Mouse (Mus musculus) neural tube, embryonic 15.5 days (tissue): ENCODE results near the gene Bsn. TPM values are rescaled to one million over a fixed set of nuclear protein-coding genes. Genes with fewer than 3 reads are reported as not detected.

Experiments
- ATAC-seq: fragments of 200-750 bp; cut with Nextera tagmentation; 2 replicates; pipeline ENCODE4 v1.8.0; 2017; ENCODE audit warnings: mild to moderate bottlenecking, moderate TSS enrichment, moderate library complexity; ENCODE audit not compliant: low FRiP score
- H3K27ac ChIP-seq: fragments of 300-500 bp; sonication (generic); replicated peaks from 2 replicates; pipeline ENCODE4 v1.5.1; 2015; ENCODE audit warnings: mild to moderate bottlenecking, inconsistent platforms
- H3K27me3 ChIP-seq: fragments of 300-500 bp; sonication (generic); replicated peaks from 2 replicates; pipeline ENCODE4 v1.6.1; 2015; ENCODE audit warnings: inconsistent platforms
- H3K36me3 ChIP-seq: fragments of 300-500 bp; sonication (generic); 2 replicates; pipeline ENCODE4 v1.6.1; 2015; ENCODE audit warnings: inconsistent platforms
- H3K4me1 ChIP-seq: fragments of 300-500 bp; sonication (generic); 2 replicates; pipeline ENCODE4 v1.6.1; 2015; ENCODE audit warnings: inconsistent platforms
- H3K4me2 ChIP-seq: fragments of 300-500 bp; sonication (generic); 2 replicates; pipeline ENCODE4 v1.6.1; 2015; ENCODE audit warnings: inconsistent platforms, mild to moderate bottlenecking, moderate library complexity
- H3K4me3 ChIP-seq: fragments of 300-500 bp; sonication (generic); replicated peaks from 2 replicates; pipeline ENCODE4 v1.5.1; 2015; ENCODE audit warnings: mild to moderate bottlenecking, inconsistent platforms
- H3K9ac ChIP-seq: fragments of 300-500 bp; sonication (generic); replicated peaks from 2 replicates; pipeline ENCODE4 v1.6.1; 2015; ENCODE audit warnings: mild to moderate bottlenecking, inconsistent platforms
- H3K9me3 ChIP-seq: fragments of 300-500 bp; sonication (generic); replicated peaks from 2 replicates; pipeline ENCODE4 v1.6.1; 2016; ENCODE audit warnings: inconsistent platforms
- WGBS: fragments of 180-500 bp; shearing (Covaris S2); methylation state at CpG from one replicate; pipeline ENCODE4 v1.1.7; 2015; ENCODE audit warnings: mixed read lengths; 5-methylcytosine and 5-hydroxymethylcytosine counted together
- microRNA-seq: library from miRNA; unstranded; fragments of <30 nt; microRNA quantifications from one replicate; pipeline ENCODE4, GENCODE M21; 2017
- polyA plus RNA-seq: library from polyadenylated mRNA; unstranded; fragments of >200 nt; fragmentation: Nextera tagmentation; extraction: Ambion mirVana; gene quantifications from 2 replicates; pipeline ENCODE4 v1.2.1, GENCODE M21; 2015

Gene Bsn
- polyA plus RNA-seq, 1 experiment from 2014 or later: 9.7 TPM

DNA sequence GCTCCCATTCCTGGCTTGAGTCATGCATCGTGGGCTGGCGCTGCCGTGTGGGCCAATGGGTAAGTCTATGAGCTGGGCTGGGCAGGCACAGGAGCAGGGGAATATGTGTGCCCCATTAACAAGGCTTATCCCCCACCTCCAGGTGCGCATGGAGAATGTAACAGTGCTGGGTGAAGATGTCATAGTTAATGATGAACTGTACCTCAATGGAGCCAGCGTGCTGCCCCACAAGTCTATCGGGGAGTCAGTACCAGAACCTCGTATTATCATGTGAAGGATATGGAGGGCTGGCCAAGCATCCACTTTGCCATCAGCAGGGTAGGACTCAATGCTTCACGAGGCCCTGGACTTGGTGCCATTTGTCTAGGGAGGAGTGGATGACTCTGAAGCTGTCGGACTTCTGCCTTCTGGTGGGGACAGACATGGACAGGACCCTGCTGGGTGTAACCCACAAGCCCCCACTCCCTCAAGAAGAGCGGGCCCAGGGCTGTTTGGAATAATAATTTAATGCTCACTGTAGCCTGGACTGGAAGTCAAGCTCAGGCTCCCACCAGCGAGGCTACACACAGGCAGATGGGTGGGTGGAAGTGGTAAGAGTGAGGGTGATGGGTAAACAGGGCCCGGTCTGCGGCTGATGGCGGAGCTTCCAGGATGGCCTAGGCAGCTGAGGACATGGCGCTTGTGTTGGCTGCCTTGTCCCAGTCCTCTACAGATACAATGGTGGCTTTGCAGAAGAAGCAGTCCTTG is 138.8 kb downstream of the Bsn start:
- no peak overlapping the region for H3K4me3 ChIP-seq
- H3K4me2 ChIP-seq: no peak overlapping the region
- H3K36me3 ChIP-seq: peaks cover 55% of the 10 kb centered on the region
- no peaks in the 10 kb centered on the region for H3K27me3 ChIP-seq
- no peak for ATAC-seq
- H3K27ac ChIP-seq: no peak overlapping the region
- no peaks in the 10 kb centered on the region for H3K9me3 ChIP-seq
- WGBS: 96% methylated on average over 15 of the region's 15 CpGs
- H3K4me1 ChIP-seq: peaks cover 40% of the 10 kb centered on the region
- H3K9ac ChIP-seq: no peak overlapping the region

DNA sequence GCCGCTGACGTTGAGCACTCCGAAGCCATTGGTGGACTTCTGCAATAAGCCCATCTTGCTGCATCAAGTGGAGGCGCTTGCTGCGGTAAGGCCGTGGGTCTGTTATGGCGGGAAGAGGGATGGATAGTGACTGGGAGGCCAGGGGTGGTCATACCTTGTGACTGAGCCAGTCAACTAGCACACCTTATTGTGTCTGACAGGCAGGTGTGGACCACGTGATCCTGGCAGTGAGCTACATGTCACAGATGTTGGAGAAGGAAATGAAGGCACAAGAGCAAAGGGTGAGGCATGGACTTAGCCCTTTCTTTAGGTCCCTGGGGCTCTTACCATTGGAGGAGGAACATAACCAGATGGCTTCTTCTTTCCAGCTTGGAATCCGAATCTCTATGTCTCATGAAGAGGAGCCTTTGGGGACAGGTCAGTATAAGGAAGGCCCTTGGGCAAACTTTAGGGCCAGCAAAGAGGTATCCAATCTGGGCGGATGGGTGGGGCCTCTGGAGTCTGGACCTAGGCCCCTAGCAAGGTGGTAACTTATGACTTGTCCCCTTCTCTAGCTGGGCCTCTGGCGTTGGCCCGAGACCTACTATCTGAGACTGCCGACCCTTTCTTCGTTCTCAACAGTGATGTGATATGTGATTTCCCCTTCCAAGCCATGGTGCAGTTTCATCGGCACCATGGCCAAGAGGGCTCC is 140.5 kb downstream of the Bsn start:
- peak overlapping the region; percentile 96 for H3K4me2 ChIP-seq
- 40% methylated on average over 15 of the region's 15 CpGs for WGBS
- peak overlapping the region; percentile 80 for H3K27ac ChIP-seq
- H3K4me3 ChIP-seq: peak overlapping the region; percentile 76
- no peaks in the 10 kb centered on the region for H3K9me3 ChIP-seq
- ATAC-seq: peak; percentile 7
- H3K4me1 ChIP-seq: peaks cover 40% of the 10 kb centered on the region
- peaks cover 56% of the 10 kb centered on the region for H3K36me3 ChIP-seq
- no peaks in the 10 kb centered on the region for H3K27me3 ChIP-seq
- H3K9ac ChIP-seq: peak overlapping the region; percentile 69

DNA sequence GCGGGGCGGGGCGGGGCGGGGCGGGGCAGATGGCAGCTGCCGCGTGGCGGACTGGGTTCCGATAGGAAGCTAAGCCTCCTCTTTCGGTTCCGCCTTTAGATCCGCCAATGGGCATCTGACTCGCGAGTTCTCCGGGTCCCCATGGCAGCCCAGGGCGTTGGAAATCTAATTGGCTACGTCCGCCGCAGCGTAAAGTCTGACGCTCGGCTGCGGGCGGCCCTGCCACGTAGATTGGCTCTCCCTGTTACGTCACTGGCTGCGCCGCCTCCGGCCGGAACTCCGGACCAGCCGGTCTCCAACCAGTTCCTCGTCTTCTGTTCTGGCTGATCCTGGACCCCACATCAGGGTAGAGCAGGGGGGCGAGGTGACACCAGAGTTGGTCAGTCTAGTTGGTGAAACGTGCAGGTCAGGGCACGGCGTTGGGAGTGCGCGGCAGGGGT is 141.1 kb downstream of the Bsn start, which contains the start of gene Gmppb:
Gene Gmppb, plus strand, starts transcription at position 227 of the 440 bp plus-strand sequence.
- H3K27me3 ChIP-seq: no peaks in the 10 kb centered on the region
- peaks cover 52% of the 10 kb centered on the region for H3K36me3 ChIP-seq

GRCm38 (mm10) chr9:108048566-108048955 is 141.6 kb downstream of the Bsn start:
- H3K4me1 ChIP-seq: peaks cover 40% of the 10 kb centered on the region
- peak; percentile 29 for ATAC-seq
- peak overlapping the region; percentile 80 for H3K27ac ChIP-seq
- H3K9ac ChIP-seq: peak overlapping the region; percentile 49
- no peaks in the 10 kb centered on the region for H3K27me3 ChIP-seq
- peaks cover 48% of the 10 kb centered on the region for H3K36me3 ChIP-seq
- H3K9me3 ChIP-seq: no peaks in the 10 kb centered on the region
- under 1% methylated on average over 19 of the region's 19 CpGs for WGBS
- H3K4me2 ChIP-seq: peak overlapping the region; percentile 96
- peak overlapping the region; percentile 76 for H3K4me3 ChIP-seq

More for the DNA sequence above, 141.1 kb downstream of the Bsn start, which contains the start of gene Gmppb:
- Histone ChIP-seq H3K9me3 (no peaks in the 10 kb centered on the region), H3K4me2 (peak within 1 kb of the TSS; percentile 96), H3K4me3 (peak within 1 kb of the TSS; percentile 76), H3K27ac (peak within 1 kb of the TSS; percentile 80), H3K9ac (peak within 1 kb of the TSS; percentile 69), H3K4me1 (peaks cover 40% of the 10 kb centered on the region)
- under 1% methylated on average over 37 of the region's 39 CpGs for WGBS
- peak; percentile 94 for ATAC-seq

GRCm38 (mm10) chr9:108047601-108048565 is 142.3 kb downstream of the Bsn start:
- Histone ChIP-seq H3K27me3 (no peaks in the 10 kb centered on the region), H3K9me3 (no peaks in the 10 kb centered on the region), H3K9ac (peak overlapping the region; percentile 49), H3K36me3 (peaks cover 53% of the 10 kb centered on the region), H3K4me2 (peak overlapping the region; percentile 96), H3K4me1 (peaks cover 34% of the 10 kb centered on the region), H3K4me3 (peak overlapping the region; percentile 76), H3K27ac (peak overlapping the region; percentile 80)
- 50% methylated on average over 17 of the region's 17 CpGs for WGBS
- ATAC-seq: no peak

- Histone ChIP-seq H3K4me3 (no peak overlapping the region), H3K9me3 (no peaks in the 10 kb centered on the region), H3K27ac (no peak overlapping the region), H3K36me3 (peaks cover 64% of the 10 kb centered on the region), H3K4me2 (no peak overlapping the region), H3K9ac (no peak overlapping the region), H3K27me3 (no peaks in the 10 kb centered on the region), H3K4me1 (peaks cover 25% of the 10 kb centered on the region)
- WGBS: 95% methylated on average over 4 of the region's 4 CpGs
- ATAC-seq: no peak
Measured at GRCm38 (mm10) chr9:108046582-108046981, 143.6 kb downstream of the Bsn start.

Small RNA genes lying within 50 kb of the gene (microRNA-seq; reads per million reads assigned to microRNA genes)
- gene Gm47303 (not detected), gene Mir7088 (not detected)

Other genes starting within 250 kb of the Bsn start
- gene Traip, start 240.2 kb downstream of the Bsn start, polyA plus RNA-seq: 6.1 and 10.2 TPM in 2 replicates
- 5.6 and 23.0 TPM in 2 replicates for gene Uba7, start 214.9 kb downstream of the Bsn start, polyA plus RNA-seq
- gene Gm20661, start 207.3 kb downstream of the Bsn start, polyA plus RNA-seq: 1.2 and 3.1 TPM in 2 replicates
- 21.0 and 30.4 TPM in 2 replicates for gene Inka1, start 204.5 kb downstream of the Bsn start, polyA plus RNA-seq
- 1.5 and 3.5 TPM in 2 replicates for gene Cdhr4, start 197.9 kb downstream of the Bsn start, polyA plus RNA-seq
- 0.59 and 1.1 TPM in 2 replicates for gene Gm20662, start 194.0 kb downstream of the Bsn start, polyA plus RNA-seq
- 88.6 and 99.1 TPM in 2 replicates for gene Ip6k1, start 187.9 kb downstream of the Bsn start, polyA plus RNA-seq
- 22.0 and 28.9 TPM in 2 replicates for gene Gmppb, start 141.1 kb downstream of the Bsn start, polyA plus RNA-seq
- 2.2 and 2.8 TPM in 2 replicates for gene Amigo3, start 137.2 kb downstream of the Bsn start, polyA plus RNA-seq
- gene Mst1, start 109.9 kb downstream of the Bsn start, polyA plus RNA-seq: 0.50 TPM in 1 of 2 replicates, not detected in the other
- 44.3 and 51.6 TPM in 2 replicates for gene Rnf123, start 107.0 kb downstream of the Bsn start, polyA plus RNA-seq
- gene Apeh, start 95.8 kb downstream of the Bsn start, polyA plus RNA-seq: 52.3 and 53.5 TPM in 2 replicates
- gene Dag1, start 73.6 kb upstream of the Bsn start, polyA plus RNA-seq: 64.0 and 70.4 TPM in 2 replicates
- gene Nicn1, start 100.0 kb upstream of the Bsn start, polyA plus RNA-seq: 117 and 136 TPM in 2 replicates
- gene Amt, start 106.5 kb upstream of the Bsn start, polyA plus RNA-seq: 24.2 and 30.5 TPM in 2 replicates
- gene Rhoa, start 115.7 kb upstream of the Bsn start, polyA plus RNA-seq: 261 and 304 TPM in 2 replicates
- gene Tcta, start 115.8 kb upstream of the Bsn start, polyA plus RNA-seq: 49.2 and 52.0 TPM in 2 replicates
- gene Gpx1, start 148.5 kb upstream of the Bsn start, polyA plus RNA-seq: 460 and 559 TPM in 2 replicates
- gene Usp4, start 157.5 kb upstream of the Bsn start, polyA plus RNA-seq: 110 and 111 TPM in 2 replicates
- 1.1 and 1.3 TPM in 2 replicates for gene 1700102P08Rik, start 202.4 kb upstream of the Bsn start, polyA plus RNA-seq
- gene Ccdc36, start 238.1 kb upstream of the Bsn start, polyA plus RNA-seq: 1.3 and 1.7 TPM in 2 replicates
- not detected in 2 replicates for gene BC048562, start 246.1 kb upstream of the Bsn start, polyA plus RNA-seq